Mouse (Mus musculus): ENCODE measurements around the gene Crybg2.

DNA sequence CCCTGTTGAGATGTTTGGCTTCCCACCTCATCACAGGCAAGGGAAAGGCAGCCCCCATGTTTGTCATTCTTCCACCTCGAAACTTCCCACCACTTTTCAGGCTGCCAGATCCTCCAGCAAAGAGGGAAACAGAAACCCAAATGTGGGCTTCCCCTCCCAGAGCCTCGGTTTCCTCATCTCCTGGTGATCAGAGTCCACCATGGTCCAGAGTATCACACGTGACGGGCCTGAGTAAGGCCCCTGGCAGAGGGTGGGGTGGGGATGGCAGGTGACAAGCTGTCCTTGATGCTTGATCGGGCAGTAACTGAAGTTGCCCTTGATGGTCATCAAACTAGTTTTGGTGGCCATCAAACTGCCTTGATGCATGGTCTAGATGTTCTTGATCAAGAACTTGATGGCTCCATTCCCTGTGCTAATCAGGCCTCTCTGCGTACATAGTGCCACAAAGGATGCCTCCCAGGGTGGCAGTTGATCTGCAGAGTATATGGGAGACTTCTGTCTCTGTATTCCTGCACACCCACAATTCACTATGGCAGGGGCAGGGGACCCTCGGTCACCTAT, 33.5 kb downstream of the Crybg2 start:
- TF ChIP-seq FLI1 (IDR thresholded peaks at IDR 0.05; ENCODE audit: low read length) (no peak), GATA1 (IDR thresholded peaks at IDR 0.05; ENCODE audit: borderline replicate concordance, low read length) (no peak)
